Mouse (Mus musculus) intestine, embryonic 16.5 days (tissue): Measurements from ENCODE around the gene Pgc. TPM values are rescaled to one million over a fixed set of nuclear protein-coding genes. Genes with fewer than 3 reads are reported as not detected.

Experiments used
- polyA plus RNA-seq: library from polyadenylated mRNA; unstranded; fragments of >200 nt; fragmentation: Nextera tagmentation; extraction: Ambion mirVana; gene quantifications from 2 replicates; pipeline ENCODE4 v1.2.1, GENCODE M21; 2015

Pgc gene
- polyA plus RNA-seq, 1 experiment from 2014 or later: 0.68 TPM

Other genes with a start within 250 kb of the Pgc start
- gene Taf8, start 224.6 kb upstream of the Pgc start, polyA plus RNA-seq: 19.1 and 20.4 TPM in 2 replicates
- gene Ccnd3, start 221.8 kb upstream of the Pgc start, polyA plus RNA-seq: 371 and 393 TPM in 2 replicates
- 17.7 and 22.0 TPM in 2 replicates for gene Bysl, start 115.3 kb upstream of the Pgc start, polyA plus RNA-seq
- 40.4 and 41.4 TPM in 2 replicates for gene Med20, start 115.3 kb upstream of the Pgc start, polyA plus RNA-seq
- gene Gm20517, start 115.3 kb upstream of the Pgc start, polyA plus RNA-seq: 0.73 and 0.78 TPM in 2 replicates
- 3.8 and 4.2 TPM in 2 replicates for gene Usp49, start 96.2 kb upstream of the Pgc start, polyA plus RNA-seq
- 426 and 427 TPM in 2 replicates for gene Tomm6, start 38.5 kb upstream of the Pgc start, polyA plus RNA-seq
- gene Frs3, start 37.8 kb upstream of the Pgc start, polyA plus RNA-seq: 3.2 and 4.4 TPM in 2 replicates
- gene Gm21981, start 32.4 kb upstream of the Pgc start, polyA plus RNA-seq: 0.16 and 0.26 TPM in 2 replicates
- gene Prickle4, start 32.1 kb upstream of the Pgc start, polyA plus RNA-seq: 0.69 and 1.8 TPM in 2 replicates
- 30.7 and 37.8 TPM in 2 replicates for gene Tfeb, start 10.2 kb downstream of the Pgc start, polyA plus RNA-seq
- gene Mdfi, start 107.8 kb downstream of the Pgc start, polyA plus RNA-seq: 6.5 and 8.8 TPM in 2 replicates
- gene Foxp4, start 197.8 kb downstream of the Pgc start, polyA plus RNA-seq: 12.5 and 13.6 TPM in 2 replicates